Mouse (Mus musculus) MEL (cell line): ENCODE data around the gene Fgfr2. TPM values are rescaled to one million over a fixed set of nuclear protein-coding genes. Genes with fewer than 3 reads are reported as not detected.

Experiments
- DNase-seq: peaks from one replicate; pipeline ENCODE4 v3.0.0; 2011; ENCODE audit warnings: low read depth, low spot score
- H3K27ac ChIP-seq: 2 replicates; pipeline ENCODE4 v1.5.1; 2012; ENCODE audit warnings: low read depth, mild to moderate bottlenecking, control low read depth, low read length, moderate library complexity; ENCODE audit not compliant: control insufficient read depth
- H3K27me3 ChIP-seq, 2 experiments: fragments of 150-350 bp in 1 of 2; sonication (generic) in 1 of 2; 2 replicates each; pipeline ENCODE4 v1.6.1; 2012; ENCODE audit warnings: low read length in 2 of 2, mild to moderate bottlenecking in 2 of 2, improper control_type of control experiment in 1 of 2, moderate library complexity in 1 of 2; ENCODE audit not compliant: insufficient read depth in 2 of 2, control insufficient read depth in 1 of 2
- H3K36me3 ChIP-seq, 2 experiments: 2 replicates each; pipeline ENCODE4 v1.6.1; 2012 to 2014; ENCODE audit warnings: low read length in 2 of 2, improper control_type of control experiment in 1 of 2, inconsistent platforms in 1 of 2, mild to moderate bottlenecking in 1 of 2; ENCODE audit not compliant: insufficient read depth in 2 of 2, control insufficient read depth in 1 of 2
- H3K4me1 ChIP-seq, 2 experiments: fragments of 150-350 bp in 1 of 2; sonication (generic) in 1 of 2; 2 replicates each; pipeline ENCODE4 v1.6.1; 2012; ENCODE audit warnings: low read length in 2 of 2, improper control_type of control experiment in 1 of 2, mild to moderate bottlenecking in 1 of 2; ENCODE audit not compliant: insufficient read depth in 2 of 2, control insufficient read depth in 1 of 2
- H3K4me3 ChIP-seq, 2 experiments: fragments of 150-350 bp in 1 of 2; sonication (generic) in 1 of 2; 2 replicates each; pipeline ENCODE4 v1.5.1; 2012; ENCODE audit warnings: low read depth in 2 of 2, low read length in 2 of 2, mild to moderate bottlenecking in 2 of 2, moderate library complexity in 2 of 2, control low read depth in 1 of 2, improper control_type of control experiment in 1 of 2; ENCODE audit not compliant: control insufficient read depth in 1 of 2, insufficient read depth in 1 of 2
- H3K79me2 ChIP-seq: 2 replicates; pipeline ENCODE4 v1.6.1; 2012; ENCODE audit warnings: mild to moderate bottlenecking, low read length, moderate library complexity; ENCODE audit not compliant: control insufficient read depth, poor library complexity, insufficient read depth
- H3K9ac ChIP-seq: 2 replicates; pipeline ENCODE4 v1.6.1; 2012; ENCODE audit warnings: low read depth, mild to moderate bottlenecking, control low read depth, low read length, moderate library complexity; ENCODE audit not compliant: control insufficient read depth, poor library complexity, severe bottlenecking
- H3K9me3 ChIP-seq: fragments of 150-350 bp; sonication (generic); replicated peaks from 2 replicates; pipeline ENCODE4 v1.6.1; 2012; ENCODE audit warnings: mild to moderate bottlenecking, low read length, improper control_type of control experiment, moderate library complexity; ENCODE audit not compliant: insufficient read depth
- BHLHE40 ChIP-seq: IDR thresholded peaks from 2 replicates; pipeline ENCODE4 v1.6.1; 2012; ENCODE audit warnings: low read depth, mild to moderate bottlenecking, inconsistent platforms, low read length, improper control_type of control experiment, borderline replicate concordance
- CHD1 ChIP-seq: IDR thresholded peaks from 2 replicates; pipeline ENCODE4 v1.6.1; 2012; ENCODE audit warnings: low read depth, mild to moderate bottlenecking, inconsistent platforms, low read length, improper control_type of control experiment
- CHD2 ChIP-seq: IDR thresholded peaks from 2 replicates; pipeline ENCODE4 v1.6.1; 2011; ENCODE audit warnings: low read length, improper control_type of control experiment
- CTCF ChIP-seq, 3 experiments: IDR thresholded peaks in 2 of 3; conservative IDR thresholded peaks in 1 of 3; 2 replicates each; pipeline ENCODE4 v1.5.1; 2011 to 2012; ENCODE audit warnings: low read length in 3 of 3, low read depth in 2 of 3, mild to moderate bottlenecking in 2 of 3, improper control_type of control experiment in 1 of 3, inconsistent platforms in 1 of 3, mixed read lengths in 1 of 3, moderate library complexity in 1 of 3; ENCODE audit not compliant: control insufficient read depth in 1 of 3, insufficient read depth in 1 of 3, poor library complexity in 1 of 3, severe bottlenecking in 1 of 3
- E2F4 ChIP-seq: IDR thresholded peaks from 2 replicates; pipeline ENCODE4 v1.6.1; 2011; ENCODE audit warnings: low read depth, low read length, improper control_type of control experiment, borderline replicate concordance
- ELF1 ChIP-seq: IDR thresholded peaks from 2 replicates; pipeline ENCODE4 v1.6.1; 2014; ENCODE audit warnings: low read depth, mild to moderate bottlenecking, inconsistent platforms, low read length, improper control_type of control experiment, moderate library complexity
- ETS1 ChIP-seq: IDR thresholded peaks from 2 replicates; pipeline ENCODE4 v1.6.1; 2012; ENCODE audit warnings: low read depth, mild to moderate bottlenecking, inconsistent platforms, low read length, improper control_type of control experiment, moderate library complexity
- GATA1 ChIP-seq: IDR thresholded peaks from 2 replicates; pipeline ENCODE4 v1.6.1; 2011; ENCODE audit warnings: low read depth, low read length, improper control_type of control experiment
- HCFC1 ChIP-seq: IDR thresholded peaks from 2 replicates; pipeline ENCODE4 v1.6.1; 2012; ENCODE audit warnings: low read depth, mild to moderate bottlenecking, inconsistent platforms, low read length, improper control_type of control experiment, moderate library complexity
- KAT2A ChIP-seq: conservative IDR thresholded peaks from 2 replicates; pipeline ENCODE4 v1.6.1; 2012; ENCODE audit warnings: low read depth, low read length, improper control_type of control experiment, inconsistent platforms
- MAFK ChIP-seq: IDR thresholded peaks from 2 replicates; pipeline ENCODE4 v1.6.1; 2011; ENCODE audit warnings: low read depth, mild to moderate bottlenecking, low read length, improper control_type of control experiment, borderline replicate concordance
- MEF2A ChIP-seq: IDR thresholded peaks from 2 replicates; pipeline ENCODE4 v1.6.1; 2014; ENCODE audit warnings: low read depth, mild to moderate bottlenecking, inconsistent platforms, low read length, improper control_type of control experiment; ENCODE audit not compliant: poor library complexity, insufficient replicate concordance, severe bottlenecking; ENCODE audit errors: extremely low read depth
- MYC ChIP-seq: IDR thresholded peaks from 2 replicates; pipeline ENCODE4 v1.6.1; 2011; ENCODE audit warnings: low read depth, mild to moderate bottlenecking, low read length, improper control_type of control experiment, moderate library complexity
- NRF1 ChIP-seq: IDR thresholded peaks from 2 replicates; pipeline ENCODE4 v1.6.1; 2014; ENCODE audit warnings: low read depth, mild to moderate bottlenecking, inconsistent platforms, low read length, improper control_type of control experiment, moderate library complexity; ENCODE audit not compliant: poor library complexity, insufficient read depth, severe bottlenecking
- POLR2A ChIP-seq, 2 experiments: IDR thresholded peaks; 2 replicates each; pipeline ENCODE4 v1.6.1; 2011 to 2012; ENCODE audit warnings: low read length in 2 of 2, mild to moderate bottlenecking in 2 of 2, control low read depth in 1 of 2, improper control_type of control experiment in 1 of 2, low read depth in 1 of 2, moderate library complexity in 1 of 2; ENCODE audit not compliant: control insufficient read depth in 1 of 2, insufficient read depth in 1 of 2, poor library complexity in 1 of 2
- POLR2AphosphoS2 ChIP-seq: IDR thresholded peaks from 2 replicates; pipeline ENCODE4 v1.6.1; 2011; ENCODE audit warnings: low read length, improper control_type of control experiment
- POLR2AphosphoS5 ChIP-seq: IDR thresholded peaks from 2 replicates; pipeline ENCODE4 v1.6.1; 2012; ENCODE audit warnings: low read depth, borderline replicate concordance, mild to moderate bottlenecking, inconsistent platforms, low read length, moderate library complexity, mixed read lengths
- RAD21 ChIP-seq: IDR thresholded peaks from 2 replicates; pipeline ENCODE4 v1.6.1; 2011; ENCODE audit warnings: mild to moderate bottlenecking, low read depth, low read length, improper control_type of control experiment
- RCOR1 ChIP-seq: IDR thresholded peaks from 2 replicates; pipeline ENCODE4 v1.6.1; 2012; ENCODE audit warnings: low read depth, mild to moderate bottlenecking, inconsistent platforms, low read length, improper control_type of control experiment
- SIN3A ChIP-seq: IDR thresholded peaks from 2 replicates; pipeline ENCODE4 v1.6.1; 2012; ENCODE audit warnings: low read length, improper control_type of control experiment, inconsistent platforms
- TAL1 ChIP-seq: IDR thresholded peaks from 2 replicates; pipeline ENCODE4 v1.6.1; 2012; ENCODE audit warnings: mild to moderate bottlenecking, inconsistent platforms, low read length, moderate library complexity, mixed read lengths
- TBP ChIP-seq: IDR thresholded peaks from 2 replicates; pipeline ENCODE4 v1.8.0; 2011; ENCODE audit warnings: low read depth, low read length, improper control_type of control experiment
- TCF12 ChIP-seq: IDR thresholded peaks from 2 replicates; pipeline ENCODE4 v1.6.1; 2014; ENCODE audit warnings: low read depth, mild to moderate bottlenecking, inconsistent platforms, low read length, improper control_type of control experiment, moderate library complexity
- USF1 ChIP-seq: IDR thresholded peaks from 2 replicates; pipeline ENCODE4 v1.6.1; 2014; ENCODE audit warnings: low read depth, mild to moderate bottlenecking, inconsistent platforms, low read length, improper control_type of control experiment, moderate library complexity
- ZMIZ1 ChIP-seq: IDR thresholded peaks from 2 replicates; pipeline ENCODE4 v1.6.1; 2012; ENCODE audit warnings: low read depth, mild to moderate bottlenecking, inconsistent platforms, low read length, improper control_type of control experiment, moderate library complexity
- ZNF384 ChIP-seq: IDR thresholded peaks from 2 replicates; pipeline ENCODE4 v1.6.1; 2012; ENCODE audit warnings: low read depth, mild to moderate bottlenecking, inconsistent platforms, low read length, improper control_type of control experiment
- polyA plus RNA-seq, 2 experiments: library from polyadenylated mRNA; stranded (reverse) in 1 of 2; unstranded in 1 of 2; fragments of >175 nt in 1 of 2; fragments of >200 nt in 1 of 2; gene quantifications; 2 replicates each; pipeline versions ENCODE4 v1.2.1 to v1.2.4; 2012; ENCODE audit warnings: low replicate concordance in 2 of 2, low read depth in 1 of 2; ENCODE audit not compliant: insufficient read length in 2 of 2, insufficient read depth in 1 of 2, missing spikeins in 1 of 2
- total RNA-seq: library from RNA; depleted of rRNA; stranded (reverse); fragments of 300-350 nt; gene quantifications from 2 replicates; pipeline ENCODE4 v1.2.3, GENCODE M21; 2012

Fgfr2 gene
- total and polyA plus RNA-seq, 3 experiments: not detected

GRCm38 (mm10) chr7:130327603-130328365, 2795.4 kb downstream of the Fgfr2 start:
- no peak for TF ChIP-seq RAD21
- no peak for TF ChIP-seq E2F4
- TF ChIP-seq BHLHE40: no peak
- TF ChIP-seq CHD1: no peak
- no peak for TF ChIP-seq MYC
- TF ChIP-seq SIN3A: no peak
- no peak for TF ChIP-seq HCFC1
- TF ChIP-seq POLR2AphosphoS2: no peak
- TF ChIP-seq POLR2AphosphoS5: no peak
- TF ChIP-seq TAL1: no peak
- no peak for TF ChIP-seq ETS1
- TF ChIP-seq TBP: no peak
- no peak for TF ChIP-seq MEF2A
- TF ChIP-seq NRF1: no peak
- no peak for TF ChIP-seq USF1
- TF ChIP-seq RCOR1: no peak
- TF ChIP-seq ZMIZ1: no peak
- no peak for TF ChIP-seq POLR2A (IDR thresholded peaks at IDR 0.05; ENCODE audit: control insufficient read depth in 1 of 2, insufficient read depth in 1 of 2, low read depth in 1 of 2, low read length in 2 of 2, poor library complexity in 1 of 2)
- no peak for TF ChIP-seq MAFK
- Histone ChIP-seq H3K9ac (no peak overlapping the region), H3K9me3 (no peaks in the 10 kb centered on the region), H3K36me3 (no peaks in the 10 kb centered on the region), H3K27me3 (no peaks in the 10 kb centered on the region), H3K79me2 (no peaks in the 10 kb centered on the region), H3K4me1 (no peaks in the 10 kb centered on the region), H3K27ac (no peak overlapping the region), H3K4me3 (no peak overlapping the region)
- no peak for DNase-seq

GRCm38 (mm10) chr7:130325983-130326433, 2797.1 kb downstream of the Fgfr2 start:
- H3K4me3 ChIP-seq: no peak overlapping the region
- H3K36me3 ChIP-seq: no peaks in the 10 kb centered on the region
- no peak overlapping the region for H3K27ac ChIP-seq
- no peaks in the 10 kb centered on the region for H3K4me1 ChIP-seq
- H3K9me3 ChIP-seq: no peaks in the 10 kb centered on the region
- H3K27me3 ChIP-seq: no peaks in the 10 kb centered on the region
- TF ChIP-seq ETS1 (no peak), E2F4 (no peak), KAT2A (no peak), CTCF (IDR thresholded peaks at IDR 0.05 in 2 of 3, conservative IDR thresholded peaks at IDR 0.05 in 1 of 3; ENCODE audit: control insufficient read depth in 1 of 3, insufficient read depth in 1 of 3, low read depth in 2 of 3, low read length in 3 of 3, poor library complexity in 1 of 3, severe bottlenecking in 1 of 3) (no peak), ELF1 (no peak), ZNF384 (no peak), TCF12 (no peak), GATA1 (no peak), CHD2 (no peak), RAD21 (no peak), HCFC1 (no peak), POLR2A (IDR thresholded peaks at IDR 0.05; ENCODE audit: control insufficient read depth in 1 of 2, insufficient read depth in 1 of 2, low read depth in 1 of 2, low read length in 2 of 2, poor library complexity in 1 of 2) (no peak)
- H3K79me2 ChIP-seq: no peaks in the 10 kb centered on the region
- no peak for DNase-seq
- no peak overlapping the region for H3K9ac ChIP-seq
